Mouse (Mus musculus) layer of hippocampus, adult 2 months (tissue): ENCODE measurements around the gene Smpdl3b. TPM values are rescaled to one million over a fixed set of nuclear protein-coding genes. Genes with fewer than 3 reads are reported as not detected.
"Not testable (repeated sequence)": the region's sequence is repeated elsewhere in the genome, so short reads cannot be mapped to it uniquely, and the experiment has no call there.

ENCODE experiments used
- DNase-seq, 2 experiments: peaks; one replicate each; pipeline ENCODE4 v3.0.0; 2022; ENCODE audit warnings: low spot score in 2 of 2
- H3K27ac ChIP-seq: fragments of 200-600 bp; 2 replicates; pipeline ENCODE4 v1.8.1; 2022
- H3K4me3 ChIP-seq: fragments of 200-600 bp; 2 replicates; pipeline ENCODE4 v1.8.1; 2022; ENCODE audit warnings: mild to moderate bottlenecking
- CTCF ChIP-seq: fragments of 200-600 bp; conservative IDR thresholded peaks from 2 replicates; pipeline ENCODE4 v1.8.1; 2022; ENCODE audit warnings: antibody characterized with exemption, mild to moderate bottlenecking, moderate library complexity
- total RNA-seq, 2 experiments: library from RNA; stranded (reverse); gene quantifications; 2 replicates each; pipeline ENCODE4 v1.2.3; 2021

Smpdl3b gene
- total RNA-seq, 2 experiments from 2014 or later, result 3.6 to 4.5 TPM

GRCm38 (mm10) chr4:132796196-132796886, 39.3 kb upstream of the Smpdl3b start, which contains the start of gene Themis2:
TSS of gene Themis2 (minus strand) at chr4:132796387.
- DNase-seq, result peak in 1 of 2 experiments; percentile 34
- no peak for TF ChIP-seq CTCF
- H3K27ac ChIP-seq, result no peak within 1 kb of the TSS
- H3K4me3 ChIP-seq, result peak within 1 kb of the TSS; percentile 33; the same call in 1 of the 2 replicates

- TF ChIP-seq CTCF, result no peak
- no peak overlapping the region for H3K4me3 ChIP-seq
- no peak for DNase-seq
- H3K27ac ChIP-seq, result no peak overlapping the region
These were observed 38.1 kb upstream of the Smpdl3b start for GRCm38 (mm10) chr4:132795171-132795570.

GRCm38 (mm10) chr4:132794760-132795159, 37.7 kb upstream of the Smpdl3b start:
- no peak for TF ChIP-seq CTCF
- Histone ChIP-seq H3K4me3 (no peak overlapping the region), H3K27ac (no peak overlapping the region)
- no peak for DNase-seq

- no peak overlapping the region for H3K4me3 ChIP-seq
- H3K27ac ChIP-seq, result no peak overlapping the region
- TF ChIP-seq CTCF, result no peak
- DNase-seq, result no peak
These were observed 37.0 kb upstream of the Smpdl3b start for GRCm38 (mm10) chr4:132794028-132794427.

GRCm38 (mm10) chr4:132793322-132794004, 36.4 kb upstream of the Smpdl3b start:
- H3K4me3 ChIP-seq, H3K27ac ChIP-seq, DNase-seq: not testable (repeated sequence)

GRCm38 (mm10) chr4:132789731-132790130, 32.7 kb upstream of the Smpdl3b start:
- no peak overlapping the region for H3K4me3 ChIP-seq
- no peak overlapping the region for H3K27ac ChIP-seq
- no peak for TF ChIP-seq CTCF
- DNase-seq, result no peak

- TF ChIP-seq CTCF, result no peak
- Histone ChIP-seq H3K4me3 (no peak overlapping the region), H3K27ac (no peak overlapping the region)
- DNase-seq, result no peak
These were observed 28.2 kb upstream of the Smpdl3b start for GRCm38 (mm10) chr4:132785228-132785627.

- DNase-seq, result no peak
- no peak for TF ChIP-seq CTCF
- no peak overlapping the region for H3K4me3 ChIP-seq
- no peak overlapping the region for H3K27ac ChIP-seq
These were observed 26.7 kb upstream of the Smpdl3b start for GRCm38 (mm10) chr4:132783732-132784131.

- no peak for TF ChIP-seq CTCF
- Histone ChIP-seq H3K27ac (no peak overlapping the region), H3K4me3 (no peak overlapping the region)
- no peak for DNase-seq
These were observed 23.2 kb upstream of the Smpdl3b start for GRCm38 (mm10) chr4:132780288-132780687.

- DNase-seq, result no peak
- H3K4me3 ChIP-seq, result no peak overlapping the region
- no peak overlapping the region for H3K27ac ChIP-seq
- no peak for TF ChIP-seq CTCF
These were observed 21.6 kb upstream of the Smpdl3b start for GRCm38 (mm10) chr4:132778562-132779201.

GRCm38 (mm10) chr4:132776764-132777163, 19.7 kb upstream of the Smpdl3b start:
- no peak overlapping the region for H3K27ac ChIP-seq
- H3K4me3 ChIP-seq, result no peak overlapping the region
- TF ChIP-seq CTCF, result peak; percentile 75
- peak; percentile 71 to 83 for DNase-seq

GRCm38 (mm10) chr4:132774905-132775304, 17.9 kb upstream of the Smpdl3b start:
- H3K4me3 ChIP-seq, result no peak overlapping the region
- no peak for DNase-seq
- TF ChIP-seq CTCF, result no peak
- H3K27ac ChIP-seq, result no peak overlapping the region

- no peak for TF ChIP-seq CTCF
- no peak for DNase-seq
- Histone ChIP-seq H3K27ac (no peak overlapping the region), H3K4me3 (no peak overlapping the region)
These were observed 14.7 kb upstream of the Smpdl3b start for GRCm38 (mm10) chr4:132771776-132772175.
